Mouse (Mus musculus) R1 (cell line): Measurements from ENCODE around the gene Qrich1.
"Not testable (repeated sequence)": the region's sequence is repeated elsewhere in the genome, so short reads cannot be mapped to it uniquely, and the experiment has no call there.

Experiments
- DNase-seq: peaks from one replicate; pipeline ENCODE4 v3.0.0-alpha.2; 2018; ENCODE audit warnings: low read depth, low spot score

The Qrich1 gene

DNA sequence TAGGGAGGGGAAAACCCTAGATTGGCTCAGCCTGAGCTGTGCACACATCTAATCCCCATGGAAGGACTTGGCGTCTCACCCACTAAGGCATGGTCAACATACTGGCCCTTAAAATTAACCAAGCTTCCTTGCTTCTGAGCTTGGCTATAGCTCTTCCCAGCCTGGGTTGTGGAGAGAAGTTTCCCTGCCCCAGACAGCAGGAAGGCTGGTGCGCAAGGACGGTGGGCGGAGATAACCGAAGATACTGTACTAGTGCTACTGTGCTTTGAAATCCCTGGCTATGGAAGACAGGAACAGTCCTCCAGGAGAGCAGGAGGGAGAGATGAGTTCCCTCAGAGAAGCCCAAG, 62.7 kb downstream of the Qrich1 start:
- DNase-seq, result no peak

- peak; percentile 99 for DNase-seq
These were observed 71.1 kb downstream of the Qrich1 start for GRCm38 (mm10) chr9:108587571-108588180.

DNA sequence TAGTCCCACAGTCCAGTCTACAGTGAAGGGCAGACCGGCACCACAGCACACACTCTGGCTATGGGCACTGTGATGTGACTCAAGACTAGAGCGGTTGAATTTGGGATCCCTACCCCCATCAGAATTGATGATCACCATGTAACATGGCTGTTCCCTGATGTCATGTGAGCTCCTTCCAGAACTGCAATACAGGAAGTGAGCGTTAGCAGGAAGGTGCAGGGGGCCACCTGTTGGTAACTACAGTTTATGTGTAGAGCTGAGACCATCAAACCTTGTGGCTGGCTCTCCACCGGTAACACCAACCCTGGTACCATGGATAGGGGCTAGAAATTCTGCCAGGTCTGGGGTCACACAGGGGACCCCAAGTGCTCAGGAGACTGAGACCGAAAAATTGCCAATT, 72.6 kb downstream of the Qrich1 start:
- peak; percentile 68 for DNase-seq

DNA sequence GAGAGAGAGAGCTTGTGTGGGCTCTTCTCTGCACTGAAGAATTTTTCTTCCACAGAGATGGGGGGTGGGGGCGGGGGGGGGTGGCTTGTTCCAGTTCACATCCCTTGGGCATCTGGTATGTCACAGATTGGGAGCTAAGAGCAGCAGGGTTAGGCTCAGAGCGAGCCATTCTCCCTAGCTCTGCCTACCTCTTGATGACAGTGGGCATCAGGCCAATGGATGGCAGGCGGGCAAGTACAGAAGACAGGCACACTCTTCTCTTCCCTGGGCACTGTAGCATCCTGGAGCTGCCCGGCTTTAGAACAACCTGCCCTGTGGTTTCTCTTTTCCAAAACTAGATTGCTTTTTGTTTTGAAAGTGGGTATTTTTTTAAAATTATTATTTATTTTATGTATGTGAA, 74.9 kb downstream of the Qrich1 start:
- DNase-seq, result no peak

GRCm38 (mm10) chr9:108594354-108594753, 77.7 kb downstream of the Qrich1 start:
- no peak for DNase-seq

GRCm38 (mm10) chr9:108596998-108597764, 80.6 kb downstream of the Qrich1 start, which contains the start of gene P4htm:
TSS of gene P4htm (minus strand) at chr9:108597667.
- peak; percentile 65 for DNase-seq

GRCm38 (mm10) chr9:108599021-108599566, 82.5 kb downstream of the Qrich1 start:
- no peak for DNase-seq

DNA sequence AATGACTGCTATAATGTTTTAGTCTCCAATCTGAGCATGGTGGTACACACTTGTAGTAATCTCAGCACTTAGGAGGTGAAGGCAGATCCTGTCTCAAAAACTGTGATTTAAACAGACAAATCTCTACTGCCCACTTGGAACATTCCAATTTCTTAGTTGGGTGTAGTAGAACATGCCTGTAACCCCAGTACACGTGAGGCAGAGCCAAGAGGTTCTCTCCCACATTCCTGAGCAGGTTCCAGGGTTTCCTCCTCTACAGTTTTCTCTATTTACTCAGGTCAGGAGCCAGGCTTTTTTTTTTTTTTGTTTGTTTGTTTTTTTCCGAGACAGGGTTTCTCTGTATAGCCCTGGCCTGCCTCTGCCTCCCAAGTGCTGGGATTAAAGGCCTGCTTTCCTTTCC, 83.4 kb downstream of the Qrich1 start:
- no peak for DNase-seq

DNA sequence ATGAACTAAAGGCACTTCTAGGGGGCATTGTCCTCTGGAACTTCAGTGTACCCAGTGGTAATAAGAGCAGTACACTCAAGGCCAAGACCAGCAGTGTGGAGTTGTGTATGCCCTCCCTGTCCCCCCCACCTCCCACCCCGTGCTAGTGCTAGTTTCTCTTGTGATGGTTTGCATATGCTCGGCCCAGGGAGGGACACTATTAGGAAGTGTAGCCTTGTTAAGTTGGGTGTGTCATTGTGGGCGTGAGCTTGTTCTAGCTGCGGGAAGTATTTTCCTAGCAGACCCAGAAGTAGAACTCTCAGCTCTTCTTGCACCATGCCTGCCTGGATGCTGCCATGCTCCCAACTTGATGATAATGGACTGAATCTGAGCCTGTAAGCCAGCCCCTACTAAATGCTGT, 85.4 kb downstream of the Qrich1 start:
- peak; percentile 62 for DNase-seq

GRCm38 (mm10) chr9:108607929-108608328, 91.3 kb downstream of the Qrich1 start:
- DNase-seq, result not testable (repeated sequence)

GRCm38 (mm10) chr9:108608889-108609288, 92.3 kb downstream of the Qrich1 start:
- no peak for DNase-seq
